Mouse (Mus musculus) brain, embryonic 14.5 days (tissue): Measurements from ENCODE around the gene Igf2bp2.

Experiments
- CTCF ChIP-seq: fragments of 200-500 bp; IDR thresholded peaks from 2 replicates; pipeline ENCODE4 v1.5.1; 2012; ENCODE audit warnings: inconsistent platforms, mild to moderate bottlenecking, moderate library complexity, borderline replicate concordance; ENCODE audit not compliant: insufficient read depth, insufficient read length; ENCODE audit errors: extremely low read depth
- POLR2A ChIP-seq: fragments of 200-500 bp; IDR thresholded peaks from 2 replicates; pipeline ENCODE4 v1.6.1; 2012; ENCODE audit warnings: mild to moderate bottlenecking, inconsistent platforms, borderline replicate concordance; ENCODE audit not compliant: poor library complexity, insufficient read depth, insufficient read length, severe bottlenecking; ENCODE audit errors: extremely low read depth

GRCm38 (mm10) chr16:22065536-22065935 is 97.6 kb downstream of the Igf2bp2 start:
- TF ChIP-seq POLR2A (no peak), CTCF (no peak)
